Mouse (Mus musculus) limb, embryonic 14.5 days (tissue): Measurements from ENCODE around the gene Srm. TPM values are rescaled to one million over a fixed set of nuclear protein-coding genes. Genes with fewer than 3 reads are reported as not detected.
A peak's percentile ranks its signal among the peaks of the same experiment; 100 is the strongest.

ENCODE experiments used
- ATAC-seq: fragments of 200-750 bp; cut with Nextera tagmentation; 2 replicates; pipeline ENCODE4 v1.8.0; 2017; ENCODE audit warnings: low read depth, moderate number of reproducible peaks, moderate TSS enrichment; ENCODE audit not compliant: low FRiP score
- DNase-seq: peaks from one replicate; pipeline ENCODE4 v3.0.0-alpha.2; 2015; ENCODE audit warnings: low spot score
- H3K27ac ChIP-seq: fragments of 300-500 bp; sonication (generic); replicated peaks from 2 replicates; pipeline ENCODE4 v1.5.1; 2014; ENCODE audit warnings: low read depth, mild to moderate bottlenecking, low read length, moderate library complexity, mixed read lengths
- H3K27me3 ChIP-seq: fragments of 300-500 bp; sonication (generic); 2 replicates; pipeline ENCODE4 v1.6.1; 2014; ENCODE audit warnings: low read length, mixed read lengths; ENCODE audit not compliant: control insufficient read depth, insufficient read depth
- H3K36me3 ChIP-seq: fragments of 300-500 bp; sonication (generic); 2 replicates; pipeline ENCODE4 v1.6.1; 2014; ENCODE audit warnings: mild to moderate bottlenecking, low read length, moderate library complexity, mixed read lengths; ENCODE audit not compliant: control insufficient read depth, insufficient read depth
- H3K4me1 ChIP-seq: fragments of 300-500 bp; sonication (generic); 2 replicates; pipeline ENCODE4 v1.6.1; 2014; ENCODE audit warnings: antibody characterized with exemption, low read length, mixed read lengths; ENCODE audit not compliant: control insufficient read depth, insufficient read depth
- H3K4me2 ChIP-seq: fragments of 300-500 bp; sonication (generic); replicated peaks from 2 replicates; pipeline ENCODE4 v1.6.1; 2014; ENCODE audit warnings: low read depth, mild to moderate bottlenecking, low read length, moderate library complexity; ENCODE audit not compliant: severe bottlenecking
- H3K4me3 ChIP-seq: fragments of 300-500 bp; sonication (generic); replicated peaks from 2 replicates; pipeline ENCODE4 v1.5.1; 2014; ENCODE audit warnings: low read length
- H3K9ac ChIP-seq: fragments of 300-500 bp; sonication (generic); 2 replicates; pipeline ENCODE4 v1.6.1; 2014; ENCODE audit warnings: mild to moderate bottlenecking, low read depth, low read length, moderate library complexity; ENCODE audit not compliant: severe bottlenecking
- H3K9me3 ChIP-seq: fragments of 300-500 bp; sonication (generic); 2 replicates; pipeline ENCODE4 v1.6.1; 2016; ENCODE audit warnings: low read length; ENCODE audit not compliant: control insufficient read depth
- POLR2A ChIP-seq: fragments of 200-500 bp; IDR thresholded peaks from 2 replicates; pipeline ENCODE4 v1.8.0; 2012; ENCODE audit warnings: inconsistent platforms, mild to moderate bottlenecking, moderate library complexity, borderline replicate concordance; ENCODE audit not compliant: insufficient read depth, insufficient read length; ENCODE audit errors: extremely low read depth
- WGBS: fragments of 180-500 bp; shearing (Covaris S2); extraction: QIAGEN DNeasy Blood & Tissue Kit; methylation state at CpG from one replicate; pipeline ENCODE4 v1.1.7; 2014; 5-methylcytosine and 5-hydroxymethylcytosine counted together
- polyA plus RNA-seq, 2 experiments: library from polyadenylated mRNA; depleted of rRNA in 1 of 2; stranded (reverse) in 1 of 2; unstranded in 1 of 2; fragments of >200 nt; fragmentation: Nextera tagmentation in 1 of 2; extraction: Ambion mirVana in 1 of 2; gene quantifications; 2 replicates each; pipeline versions ENCODE4 v1.2.1 to v1.2.3; 2012 to 2014

The Srm gene
- polyA plus RNA-seq, 2 experiments: 188 to 284 TPM

DNA sequence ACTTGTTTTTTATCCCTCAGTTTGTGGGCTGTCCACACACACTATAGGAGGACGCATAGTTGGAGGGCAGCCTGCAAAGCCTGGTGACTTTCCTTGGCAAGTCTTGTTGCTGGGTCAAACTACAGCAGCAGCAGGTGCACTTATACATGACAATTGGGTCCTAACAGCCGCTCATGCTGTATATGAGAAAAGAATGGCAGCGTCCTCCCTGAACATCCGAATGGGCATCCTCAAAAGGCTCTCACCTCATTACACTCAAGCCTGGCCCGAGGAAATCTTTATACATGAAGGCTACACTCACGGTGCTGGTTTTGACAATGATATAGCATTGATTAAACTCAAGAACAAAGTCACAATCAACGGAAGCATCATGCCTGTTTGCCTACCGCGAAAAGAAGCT, 22.4 kb downstream of the Srm start:
- Histone ChIP-seq H3K27ac (no peak overlapping the region), H3K4me2 (no peak overlapping the region), H3K36me3 (peaks cover 59% of the 10 kb centered on the region), H3K4me3 (no peak overlapping the region), H3K9me3 (no peaks in the 10 kb centered on the region), H3K4me1 (no peaks in the 10 kb centered on the region), H3K9ac (no peak overlapping the region), H3K27me3 (no peaks in the 10 kb centered on the region)
- DNase-seq (no peak), ATAC-seq (no peak)
- WGBS: 88% methylated on average over 9 of the region's 9 CpGs
- no peak for TF ChIP-seq POLR2A

GRCm38 (mm10) chr4:148619805-148620204, 28.5 kb downstream of the Srm start:
- no peaks in the 10 kb centered on the region for H3K27me3 ChIP-seq
- no peaks in the 10 kb centered on the region for H3K9me3 ChIP-seq
- no peak overlapping the region for H3K4me3 ChIP-seq
- no peak for TF ChIP-seq POLR2A
- peaks cover 8% of the 10 kb centered on the region; the same call in 1 of the 2 replicates for H3K4me1 ChIP-seq
- DNase-seq (no peak), ATAC-seq (no peak)
- H3K36me3 ChIP-seq: peaks cover 93% of the 10 kb centered on the region
- H3K9ac ChIP-seq: no peak overlapping the region
- WGBS: 74% methylated on average over 1 of the region's 1 CpGs
- H3K4me2 ChIP-seq: no peak overlapping the region
- no peak overlapping the region for H3K27ac ChIP-seq

DNA sequence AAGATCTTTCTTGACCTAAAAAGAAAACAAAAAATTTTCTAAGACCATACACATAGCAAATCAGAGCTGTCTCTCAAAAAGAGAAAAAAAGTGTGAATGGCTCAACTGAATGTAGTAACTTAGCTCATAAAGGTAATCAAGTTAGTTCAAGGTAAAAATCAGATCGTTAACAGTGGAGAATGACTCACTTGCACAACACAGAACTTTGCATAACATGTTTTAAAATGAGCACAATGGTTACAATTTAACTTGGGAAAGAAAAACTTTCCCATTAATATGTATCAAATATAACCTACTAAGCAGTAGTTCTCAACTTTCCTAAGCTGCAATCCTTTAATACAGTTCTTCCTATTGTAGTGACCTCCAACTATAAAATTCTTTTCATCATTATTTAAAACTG, 29.4 kb downstream of the Srm start:
- Histone ChIP-seq H3K9ac (no peak overlapping the region), H3K4me1 (peaks cover 13% of the 10 kb centered on the region), H3K27me3 (no peaks in the 10 kb centered on the region), H3K4me2 (no peak overlapping the region), H3K27ac (no peak overlapping the region), H3K9me3 (no peaks in the 10 kb centered on the region), H3K4me3 (no peak overlapping the region), H3K36me3 (peaks cover 88% of the 10 kb centered on the region)
- DNase-seq (no peak), ATAC-seq (no peak)
- WGBS: 90% methylated on average over 1 of the region's 1 CpGs
- TF ChIP-seq POLR2A: no peak

- no peak overlapping the region for H3K4me3 ChIP-seq
- no peak overlapping the region for H3K9ac ChIP-seq
- WGBS: 94% methylated on average over 4 of the region's 4 CpGs
- H3K27ac ChIP-seq: no peak overlapping the region
- no peak overlapping the region for H3K4me2 ChIP-seq
- DNase-seq (no peak), ATAC-seq (no peak)
- no peak for TF ChIP-seq POLR2A
- no peaks in the 10 kb centered on the region for H3K9me3 ChIP-seq
- H3K4me1 ChIP-seq: peaks cover 13% of the 10 kb centered on the region
- peaks cover 72% of the 10 kb centered on the region for H3K36me3 ChIP-seq
- no peaks in the 10 kb centered on the region for H3K27me3 ChIP-seq
Observed at GRCm38 (mm10) chr4:148622485-148622884, 31.2 kb downstream of the Srm start.

DNA sequence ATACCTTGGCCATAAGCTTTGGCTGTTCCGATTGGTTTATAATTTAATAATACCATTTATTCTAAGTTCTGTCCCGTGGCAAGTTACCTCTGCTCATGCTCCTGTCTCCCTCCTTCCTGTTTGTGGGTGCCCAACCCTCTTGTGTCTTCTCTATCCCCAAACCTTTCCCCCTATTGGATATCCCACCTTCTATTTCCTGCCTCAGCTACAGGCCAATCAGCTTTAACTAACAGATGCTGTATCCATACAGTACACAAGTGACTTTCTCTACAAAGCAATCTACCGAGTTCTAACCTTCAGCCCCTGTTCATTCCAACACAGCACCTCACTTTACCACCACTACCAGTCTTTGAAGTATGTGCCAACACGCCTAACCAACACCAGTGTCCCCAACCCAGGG, 32.3 kb downstream of the Srm start:
- H3K9me3 ChIP-seq: no peaks in the 10 kb centered on the region
- peaks cover 65% of the 10 kb centered on the region for H3K36me3 ChIP-seq
- no peak overlapping the region for H3K27ac ChIP-seq
- H3K4me3 ChIP-seq: no peak overlapping the region
- no peak overlapping the region for H3K9ac ChIP-seq
- ATAC-seq: no peak
- 88% methylated on average over 4 of the region's 4 CpGs for WGBS
- H3K4me2 ChIP-seq: no peak overlapping the region
- DNase-seq: no peak
- no peak for TF ChIP-seq POLR2A
- H3K27me3 ChIP-seq: no peaks in the 10 kb centered on the region
- peaks cover 13% of the 10 kb centered on the region for H3K4me1 ChIP-seq

DNA sequence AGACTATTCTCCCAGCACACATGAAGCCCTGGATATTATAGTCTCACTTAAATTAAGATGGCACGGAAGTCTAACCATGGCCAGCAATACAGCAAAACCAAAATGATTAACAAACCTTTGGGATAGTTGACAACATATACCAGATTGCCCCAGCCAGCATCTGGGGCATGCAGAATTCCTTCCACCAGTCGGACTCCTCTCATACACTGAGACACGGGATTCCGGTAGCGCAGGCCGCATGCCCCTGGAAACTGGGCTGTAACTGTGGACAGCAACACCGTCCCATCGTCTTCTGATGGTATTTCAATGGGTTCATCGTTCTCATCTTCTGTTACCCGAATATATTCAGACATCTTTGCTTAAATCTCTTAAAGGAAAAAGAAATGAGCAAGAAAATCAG, 33.7 kb downstream of the Srm start:
- no peak for TF ChIP-seq POLR2A
- DNase-seq (no peak), ATAC-seq (no peak)
- Histone ChIP-seq H3K27me3 (no peaks in the 10 kb centered on the region), H3K9me3 (no peaks in the 10 kb centered on the region), H3K4me2 (peak overlapping the region; percentile 88), H3K4me3 (peak overlapping the region; percentile 100), H3K36me3 (peaks cover 51% of the 10 kb centered on the region), H3K4me1 (peaks cover 13% of the 10 kb centered on the region), H3K9ac (peak overlapping the region; percentile 28; the same call in 1 of the 2 replicates), H3K27ac (no peak overlapping the region)
- WGBS: 88% methylated on average over 10 of the region's 10 CpGs
